Mouse (Mus musculus): ENCODE measurements around the gene Corin. TPM values are rescaled to one million over a fixed set of nuclear protein-coding genes. Genes with fewer than 3 reads are reported as not detected.

Gene Corin
- polyA plus RNA-seq (2012; fragmentation: generic; extraction: Trizol): not detected

- TF ChIP-seq CEBPB (IDR thresholded peaks at IDR 0.05; ENCODE audit: insufficient read depth, poor library complexity, severe bottlenecking): no peak
- no peak for TF ChIP-seq POLR2A (IDR thresholded peaks at IDR 0.05; ENCODE audit: insufficient read length, low read depth)
- TF ChIP-seq MYOD1 (IDR thresholded peaks at IDR 0.05; ENCODE audit: control insufficient read depth in 1 of 3, insufficient read length in 2 of 3, low read depth in 2 of 3): no peak
- TF ChIP-seq TCF3 (IDR thresholded peaks at IDR 0.05; ENCODE audit: insufficient read length, low read depth): no peak
- no peak for TF ChIP-seq E2F4 (IDR thresholded peaks at IDR 0.05; ENCODE audit: insufficient read depth)
- no peak for TF ChIP-seq TCF12 (IDR thresholded peaks at IDR 0.05; ENCODE audit: insufficient read depth, poor library complexity, severe bottlenecking)
- no peak for TF ChIP-seq MYOG (IDR thresholded peaks at IDR 0.05; ENCODE audit: control insufficient read depth in 1 of 3, insufficient read depth in 1 of 3, insufficient read length in 2 of 3, low read depth in 2 of 3)
- TF ChIP-seq REST (IDR thresholded peaks at IDR 0.05; ENCODE audit: insufficient read depth, insufficient read length): no peak
- no peak for TF ChIP-seq MAX (IDR thresholded peaks at IDR 0.05; ENCODE audit: low read depth)
- TF ChIP-seq SRF (IDR thresholded peaks at IDR 0.05; ENCODE audit: control insufficient read depth, insufficient read length, low read depth): no peak
- no peak for TF ChIP-seq POLR2AphosphoS2 (IDR thresholded peaks at IDR 0.05; ENCODE audit: insufficient read length, low read depth)
- TF ChIP-seq USF1 (IDR thresholded peaks at IDR 0.05; ENCODE audit: low read depth): no peak
- H3ac ChIP-seq (ENCODE audit: control insufficient read depth, insufficient read length): no peak within 1 kb of the TSS
- H3K27me3 ChIP-seq (ENCODE audit: control insufficient read depth, insufficient read depth, insufficient read length): peaks cover 13% of the 10 kb centered on the region
- no peaks in the 10 kb centered on the region for H3K36me3 ChIP-seq (ENCODE audit: control insufficient read depth, insufficient read depth)
- H3K79me2 ChIP-seq (ENCODE audit: control insufficient read depth, insufficient read depth): no peaks in the 10 kb centered on the region
- no peak within 1 kb of the TSS for H3K4me3 ChIP-seq
- peak within 1 kb of the TSS; percentile 18 for H3K4me2 ChIP-seq (ENCODE audit: low read depth)
Observed at GRCm38 (mm10) chr5:72503531-72504523, at the start of gene Corin. Gene Corin (minus strand): TSS chr5:72504473.

GRCm38 (mm10) chr5:72551209-72551608 lies 46.9 kb upstream of the Corin start:
- Histone ChIP-seq H3K79me2 (ENCODE audit: control insufficient read depth, insufficient read depth) (peaks cover 10% of the 10 kb centered on the region), H3K36me3 (ENCODE audit: control insufficient read depth, insufficient read depth) (peaks cover 28% of the 10 kb centered on the region), H3K4me3 (no peak overlapping the region), H3K4me2 (ENCODE audit: low read depth) (no peak overlapping the region), H3ac (ENCODE audit: control insufficient read depth, insufficient read length) (no peak overlapping the region), H3K27me3 (ENCODE audit: control insufficient read depth, insufficient read depth, insufficient read length) (no peaks in the 10 kb centered on the region)
- TF ChIP-seq E2F4 (IDR thresholded peaks at IDR 0.05; ENCODE audit: insufficient read depth): no peak
- TF ChIP-seq POLR2A (IDR thresholded peaks at IDR 0.05; ENCODE audit: insufficient read length, low read depth): no peak
- TF ChIP-seq TCF3 (IDR thresholded peaks at IDR 0.05; ENCODE audit: insufficient read length, low read depth): no peak
- no peak for TF ChIP-seq USF1 (IDR thresholded peaks at IDR 0.05; ENCODE audit: low read depth)
- no peak for TF ChIP-seq POLR2AphosphoS2 (IDR thresholded peaks at IDR 0.05; ENCODE audit: insufficient read length, low read depth)
- no peak for TF ChIP-seq SRF (IDR thresholded peaks at IDR 0.05; ENCODE audit: control insufficient read depth, insufficient read length, low read depth)
- TF ChIP-seq CEBPB (IDR thresholded peaks at IDR 0.05; ENCODE audit: insufficient read depth, poor library complexity, severe bottlenecking): no peak
- TF ChIP-seq REST (IDR thresholded peaks at IDR 0.05; ENCODE audit: insufficient read depth, insufficient read length): no peak
- TF ChIP-seq MYOD1 (IDR thresholded peaks at IDR 0.05; ENCODE audit: control insufficient read depth in 1 of 3, insufficient read length in 2 of 3, low read depth in 2 of 3): no peak

GRCm38 (mm10) chr5:72528896-72529295 lies 24.6 kb upstream of the Corin start:
- H3K36me3 ChIP-seq (ENCODE audit: control insufficient read depth, insufficient read depth): peaks cover 60% of the 10 kb centered on the region
- H3K27me3 ChIP-seq (ENCODE audit: control insufficient read depth, insufficient read depth, insufficient read length): no peaks in the 10 kb centered on the region
- TF ChIP-seq MYOG (IDR thresholded peaks at IDR 0.05; ENCODE audit: control insufficient read depth in 1 of 3, insufficient read depth in 1 of 3, insufficient read length in 2 of 3, low read depth in 2 of 3) (no peak), MAX (IDR thresholded peaks at IDR 0.05; ENCODE audit: low read depth) (no peak), USF1 (IDR thresholded peaks at IDR 0.05; ENCODE audit: low read depth) (no peak), POLR2AphosphoS2 (IDR thresholded peaks at IDR 0.05; ENCODE audit: insufficient read length, low read depth) (no peak), REST (IDR thresholded peaks at IDR 0.05; ENCODE audit: insufficient read depth, insufficient read length) (no peak), TCF3 (IDR thresholded peaks at IDR 0.05; ENCODE audit: insufficient read length, low read depth) (no peak), E2F4 (IDR thresholded peaks at IDR 0.05; ENCODE audit: insufficient read depth) (no peak), POLR2A (IDR thresholded peaks at IDR 0.05; ENCODE audit: insufficient read length, low read depth) (no peak), SRF (IDR thresholded peaks at IDR 0.05; ENCODE audit: control insufficient read depth, insufficient read length, low read depth) (no peak), CEBPB (IDR thresholded peaks at IDR 0.05; ENCODE audit: insufficient read depth, poor library complexity, severe bottlenecking) (no peak), MYOD1 (IDR thresholded peaks at IDR 0.05; ENCODE audit: control insufficient read depth in 1 of 3, insufficient read length in 2 of 3, low read depth in 2 of 3) (no peak), TCF12 (IDR thresholded peaks at IDR 0.05; ENCODE audit: insufficient read depth, poor library complexity, severe bottlenecking) (no peak)
- no peak overlapping the region for H3K4me3 ChIP-seq
- H3K79me2 ChIP-seq (ENCODE audit: control insufficient read depth, insufficient read depth): no peaks in the 10 kb centered on the region
- H3K4me2 ChIP-seq (ENCODE audit: low read depth): no peak overlapping the region
- H3ac ChIP-seq (ENCODE audit: control insufficient read depth, insufficient read length): no peak overlapping the region

GRCm38 (mm10) chr5:72513808-72514207 lies 9.5 kb upstream of the Corin start:
- H3K36me3 ChIP-seq (ENCODE audit: control insufficient read depth, insufficient read depth): peaks cover 31% of the 10 kb centered on the region
- no peak for TF ChIP-seq POLR2AphosphoS2 (IDR thresholded peaks at IDR 0.05; ENCODE audit: insufficient read length, low read depth)
- TF ChIP-seq USF1 (IDR thresholded peaks at IDR 0.05; ENCODE audit: low read depth): no peak
- no peak for TF ChIP-seq MYOG (IDR thresholded peaks at IDR 0.05; ENCODE audit: control insufficient read depth in 1 of 3, insufficient read depth in 1 of 3, insufficient read length in 2 of 3, low read depth in 2 of 3)
- TF ChIP-seq SRF (IDR thresholded peaks at IDR 0.05; ENCODE audit: control insufficient read depth, insufficient read length, low read depth): no peak
- no peak for TF ChIP-seq REST (IDR thresholded peaks at IDR 0.05; ENCODE audit: insufficient read depth, insufficient read length)
- no peak for TF ChIP-seq TCF12 (IDR thresholded peaks at IDR 0.05; ENCODE audit: insufficient read depth, poor library complexity, severe bottlenecking)
- no peak for TF ChIP-seq CEBPB (IDR thresholded peaks at IDR 0.05; ENCODE audit: insufficient read depth, poor library complexity, severe bottlenecking)
- no peak for TF ChIP-seq MYOD1 (IDR thresholded peaks at IDR 0.05; ENCODE audit: control insufficient read depth in 1 of 3, insufficient read length in 2 of 3, low read depth in 2 of 3)
- no peak for TF ChIP-seq TCF3 (IDR thresholded peaks at IDR 0.05; ENCODE audit: insufficient read length, low read depth)
- TF ChIP-seq MAX (IDR thresholded peaks at IDR 0.05; ENCODE audit: low read depth): no peak
- no peak for TF ChIP-seq POLR2A (IDR thresholded peaks at IDR 0.05; ENCODE audit: insufficient read length, low read depth)
- TF ChIP-seq E2F4 (IDR thresholded peaks at IDR 0.05; ENCODE audit: insufficient read depth): no peak
- no peak overlapping the region for H3ac ChIP-seq (ENCODE audit: control insufficient read depth, insufficient read length)
- H3K27me3 ChIP-seq (ENCODE audit: control insufficient read depth, insufficient read depth, insufficient read length): no peaks in the 10 kb centered on the region
- H3K4me3 ChIP-seq: no peak overlapping the region
- no peak overlapping the region for H3K4me2 ChIP-seq (ENCODE audit: low read depth)
- H3K79me2 ChIP-seq (ENCODE audit: control insufficient read depth, insufficient read depth): no peaks in the 10 kb centered on the region
